Mouse (Mus musculus) mature B cell (primary cell): Measurements from ENCODE around the gene Rimklb.
"Not testable (repeated sequence)": the region's sequence is repeated elsewhere in the genome, so short reads cannot be mapped to it uniquely, and the experiment has no call there.

Experiments used
- in situ Hi-C: fragments of 300-500 bp; cut with MboI; formaldehyde crosslinking; loops from 2 replicates; pipeline ENCODE4 v1.14.3; 2019

Rimklb gene

GRCm38 (mm10) chr6:122495082-122495881, 3.3 kb downstream of the Rimklb start:
- in situ Hi-C loops: no loop called here

GRCm38 (mm10) chr6:122493799-122494472, 4.6 kb downstream of the Rimklb start:
- in situ Hi-C loops: no loop called here

GRCm38 (mm10) chr6:122492479-122492878, 6.1 kb downstream of the Rimklb start:
- in situ Hi-C loops: no loop called here

- in situ Hi-C loops: no loop called here
Measured at GRCm38 (mm10) chr6:122491557-122491956, 7.0 kb downstream of the Rimklb start.

- in situ Hi-C loops: no loop called here
Measured at GRCm38 (mm10) chr6:122490929-122491512, 7.5 kb downstream of the Rimklb start.

GRCm38 (mm10) chr6:122486297-122487117, 12.1 kb downstream of the Rimklb start:
- in situ Hi-C loops: no loop called here

- in situ Hi-C loops: no loop called here
Measured at GRCm38 (mm10) chr6:122485401-122486296, 12.9 kb downstream of the Rimklb start.

- in situ Hi-C loops: no loop called here
Measured at GRCm38 (mm10) chr6:122478062-122478461, 20.5 kb downstream of the Rimklb start.

- in situ Hi-C loops: not testable (repeated sequence)
Measured at GRCm38 (mm10) chr6:122471461-122471860, 27.1 kb downstream of the Rimklb start.

GRCm38 (mm10) chr6:122470240-122470639, 28.3 kb downstream of the Rimklb start:
- in situ Hi-C loops: no loop called here

- in situ Hi-C loops: no loop called here
Measured at GRCm38 (mm10) chr6:122469030-122469640, 29.4 kb downstream of the Rimklb start.

GRCm38 (mm10) chr6:122466092-122466713, 32.4 kb downstream of the Rimklb start:
- in situ Hi-C loops: no loop called here

- in situ Hi-C loops: no loop called here
Measured at GRCm38 (mm10) chr6:122458946-122459693, 39.4 kb downstream of the Rimklb start.

GRCm38 (mm10) chr6:122447848-122448247, 50.7 kb downstream of the Rimklb start:
- in situ Hi-C loops: no loop called here

GRCm38 (mm10) chr6:122445215-122445614, 53.3 kb downstream of the Rimklb start:
- in situ Hi-C loops: no loop called here

GRCm38 (mm10) chr6:122440632-122441226, 57.8 kb downstream of the Rimklb start:
- in situ Hi-C loops: no loop called here

GRCm38 (mm10) chr6:122439249-122439648, 59.3 kb downstream of the Rimklb start:
- in situ Hi-C loops: no loop called here

GRCm38 (mm10) chr6:122435270-122435669, 63.3 kb downstream of the Rimklb start:
- in situ Hi-C loops: no loop called here

- in situ Hi-C loops: no loop called here
Measured at GRCm38 (mm10) chr6:122427456-122427855, 71.1 kb downstream of the Rimklb start.
